Mouse (Mus musculus) olfactory bulb, adult 2 months (tissue): ENCODE data around the gene Cnksr3.

Experiments
- CTCF ChIP-seq: fragments of 200-500 bp; IDR thresholded peaks from 2 replicates; pipeline ENCODE4 v1.5.1; 2012; ENCODE audit warnings: low read depth, mild to moderate bottlenecking, low read length, moderate library complexity; ENCODE audit not compliant: insufficient read depth
- POLR2A ChIP-seq: fragments of 200-500 bp; IDR thresholded peaks from 2 replicates; pipeline ENCODE4 v1.6.1; 2012; ENCODE audit warnings: mild to moderate bottlenecking, low read depth, low read length, moderate library complexity; ENCODE audit not compliant: insufficient read depth

DNA sequence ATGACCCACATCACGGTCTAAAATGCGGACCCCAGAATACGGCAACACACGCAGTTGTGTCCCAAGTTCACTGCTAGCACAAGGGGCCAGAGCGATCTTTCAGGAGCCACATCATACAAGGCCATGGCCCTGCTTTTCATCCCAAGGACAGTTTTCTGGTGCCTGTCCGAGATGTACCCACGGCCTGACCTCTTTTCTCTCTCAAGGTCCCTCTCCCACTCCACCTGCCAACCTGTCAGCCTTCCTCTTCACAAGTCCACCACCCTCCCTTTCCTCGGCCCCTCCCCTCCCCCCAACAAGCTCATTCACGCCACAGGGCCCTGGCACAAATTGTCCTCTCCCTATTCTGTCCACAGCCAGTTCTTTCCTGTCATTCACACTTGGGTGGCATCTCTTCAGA, 9.5 kb downstream of the Cnksr3 start:
- TF ChIP-seq POLR2A, result no peak
- no peak for TF ChIP-seq CTCF
